Mouse (Mus musculus) granulocyte monocyte progenitor cell, adult 5-6 weeks (primary cell): ENCODE measurements around the gene Fign. TPM values are rescaled to one million over a fixed set of nuclear protein-coding genes. Genes with fewer than 3 reads are reported as not detected.

Experiments
- ATAC-seq: replicated peaks from 2 replicates; pipeline ENCODE4 v1.8.0; 2016; ENCODE audit warnings: mild to moderate bottlenecking, moderate TSS enrichment, inconsistent platforms; ENCODE audit not compliant: poor library complexity, severe bottlenecking
- total RNA-seq, 2 experiments: library from RNA; stranded (forward) in 1 of 2; stranded (reverse) in 1 of 2; fragments of 200-712, 200-1000 nt in 1 of 2; fragments of >200 nt in 1 of 2; fragmentation: Nextera tagmentation in 1 of 2; gene quantifications; 2 replicates each; pipeline ENCODE4 v1.2.3; 2014 to 2017

The Fign gene
- total RNA-seq, 2 experiments from 2014 or later: not detected

DNA sequence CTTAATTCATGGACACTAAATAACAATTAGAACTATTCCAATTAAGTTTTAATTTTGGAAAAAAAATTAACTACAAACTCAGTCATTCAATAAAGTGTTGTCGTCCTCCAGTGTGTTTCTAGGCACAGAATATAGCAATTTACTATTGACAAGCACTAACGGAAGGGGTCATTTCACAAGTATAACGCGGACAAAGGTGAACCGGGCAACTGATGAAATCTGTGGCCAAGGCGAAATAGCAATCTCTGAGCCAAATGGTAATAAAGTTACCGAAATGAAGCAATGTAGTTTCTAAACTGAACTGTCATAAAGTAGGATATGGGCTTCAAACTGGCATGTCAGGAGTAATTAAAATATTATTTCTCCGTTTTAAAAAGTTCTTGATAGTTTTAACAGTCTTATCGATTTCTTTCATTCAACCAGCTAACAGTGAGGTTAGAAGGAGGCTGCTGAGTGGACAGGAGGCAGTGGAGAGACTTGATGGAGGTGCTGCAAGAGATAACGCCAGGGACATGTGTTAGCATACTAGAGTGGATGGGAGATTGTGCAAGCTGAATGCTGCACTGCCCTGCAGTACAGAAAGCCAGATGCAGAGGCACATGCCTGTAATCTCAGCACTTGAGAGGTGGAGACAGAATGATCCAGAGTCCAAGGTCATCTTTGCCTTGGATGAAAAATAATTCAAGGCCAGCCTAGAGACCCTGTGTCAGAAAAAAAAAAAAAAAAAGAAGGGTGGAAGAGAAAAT lies 27.7 kb downstream of the Fign start:
- ATAC-seq: no peak

DNA sequence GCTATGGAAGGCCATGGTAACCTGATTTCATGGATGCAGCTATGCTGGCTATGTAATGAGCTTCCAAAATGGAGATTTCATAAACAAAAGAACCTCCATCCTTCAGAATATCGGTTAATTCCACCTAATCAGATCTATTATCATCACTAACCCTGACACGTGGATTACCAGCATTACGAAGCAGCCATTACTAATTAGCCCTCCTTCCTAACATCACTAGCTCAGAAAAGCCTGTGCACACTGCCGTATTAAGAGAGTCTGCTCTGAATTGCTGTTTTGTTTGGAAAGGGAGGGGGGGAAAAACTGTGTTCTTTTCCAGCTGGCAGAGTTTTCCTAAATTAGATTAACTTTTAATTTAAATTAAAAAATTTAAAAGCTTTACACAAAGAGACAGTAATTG lies 32.3 kb downstream of the Fign start:
- ATAC-seq: no peak

DNA sequence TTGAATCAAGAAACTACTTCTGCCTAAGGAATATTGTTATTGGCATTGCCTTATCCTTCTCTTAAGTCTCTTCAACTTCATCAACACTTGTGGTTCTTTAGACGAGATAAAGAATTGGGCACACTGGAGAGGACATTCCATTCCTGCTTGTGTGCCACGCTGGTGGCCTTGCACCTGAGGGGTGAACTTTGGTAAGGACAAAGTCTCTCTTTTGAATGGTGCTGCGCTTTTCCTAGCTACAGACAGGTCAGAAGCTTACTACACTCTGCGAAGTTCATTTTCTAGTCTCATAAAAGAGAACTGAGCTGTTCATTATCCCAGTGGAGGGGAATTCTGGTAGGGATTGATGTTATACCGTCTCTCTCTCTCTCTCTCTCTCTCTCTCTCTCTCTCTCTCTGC lies 38.4 kb downstream of the Fign start:
- ATAC-seq: no peak

DNA sequence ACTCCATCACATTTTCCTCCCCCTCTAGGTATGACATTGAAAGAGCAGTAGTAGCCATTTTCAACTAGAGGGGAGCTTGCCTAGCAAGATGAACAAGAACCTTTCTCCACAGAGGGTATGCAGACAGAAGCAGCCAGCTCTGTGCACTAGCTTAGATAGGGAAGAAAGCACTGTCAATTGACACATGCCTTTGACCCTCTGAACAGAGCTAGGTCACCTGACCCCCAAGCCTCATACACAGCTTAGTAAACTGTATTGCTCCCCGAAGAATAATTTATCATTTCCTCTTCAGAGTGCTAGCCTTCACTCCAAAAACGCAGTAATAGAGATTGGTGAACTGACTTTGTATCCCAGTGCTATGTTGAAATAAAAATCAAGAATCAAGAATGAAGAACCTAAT lies 49.7 kb downstream of the Fign start:
- no peak for ATAC-seq

DNA sequence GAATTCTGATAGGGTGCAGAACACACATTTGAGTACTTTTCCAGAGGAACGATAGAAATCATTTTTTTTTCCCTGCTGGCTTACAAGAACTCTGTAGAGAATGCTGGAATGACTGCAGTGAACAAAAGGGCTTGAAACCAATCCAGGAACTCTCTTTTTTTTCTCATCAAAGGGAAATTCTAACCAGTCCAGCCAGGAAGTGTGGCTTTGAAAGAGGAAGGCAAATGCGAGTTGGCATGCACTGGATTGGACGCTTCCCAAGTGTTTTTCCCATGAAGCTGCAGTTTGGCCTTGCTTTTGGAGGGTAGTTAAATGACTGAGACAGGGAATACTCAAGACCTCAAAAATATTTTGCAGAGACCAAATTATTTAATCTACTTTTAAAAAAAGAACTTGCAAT lies 54.7 kb downstream of the Fign start:
- ATAC-seq: no peak

DNA sequence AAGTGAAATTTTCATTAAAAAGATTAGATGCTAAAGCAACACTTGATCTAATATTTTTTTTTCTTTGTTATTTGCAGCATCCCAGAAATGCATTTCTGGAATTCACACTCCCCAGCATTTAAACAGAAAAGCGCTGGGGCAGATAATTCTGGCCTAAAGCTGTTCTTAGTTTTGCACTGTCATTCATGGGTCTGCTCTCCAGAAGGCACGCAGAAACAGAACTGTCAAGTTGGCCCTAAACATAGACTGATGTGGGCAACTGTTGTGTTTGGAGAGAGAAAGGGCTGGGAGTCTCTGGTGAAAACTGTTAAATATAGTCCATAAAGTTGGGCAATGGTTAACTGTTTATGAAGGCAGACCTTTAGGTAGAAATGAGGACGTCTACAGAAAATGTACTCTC lies 62.4 kb downstream of the Fign start:
- ATAC-seq: no peak

DNA sequence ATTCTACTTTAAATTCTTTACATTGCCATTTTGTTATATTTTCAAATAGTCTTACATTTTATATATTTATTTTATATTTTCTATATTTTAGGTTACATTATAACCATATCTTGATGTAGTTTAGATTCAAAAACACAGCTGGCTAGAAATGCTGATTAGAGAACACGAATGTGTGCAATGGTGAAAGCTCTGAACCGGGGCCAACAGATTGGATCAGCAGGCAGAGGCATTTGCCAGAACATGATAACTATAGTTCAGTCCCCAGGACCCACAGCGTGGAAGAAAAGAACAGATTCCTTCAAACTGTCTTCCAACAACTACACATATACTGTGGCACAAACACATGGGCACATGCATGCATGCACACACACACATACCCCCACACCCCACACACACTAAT lies 64.0 kb downstream of the Fign start:
- ATAC-seq: no peak

DNA sequence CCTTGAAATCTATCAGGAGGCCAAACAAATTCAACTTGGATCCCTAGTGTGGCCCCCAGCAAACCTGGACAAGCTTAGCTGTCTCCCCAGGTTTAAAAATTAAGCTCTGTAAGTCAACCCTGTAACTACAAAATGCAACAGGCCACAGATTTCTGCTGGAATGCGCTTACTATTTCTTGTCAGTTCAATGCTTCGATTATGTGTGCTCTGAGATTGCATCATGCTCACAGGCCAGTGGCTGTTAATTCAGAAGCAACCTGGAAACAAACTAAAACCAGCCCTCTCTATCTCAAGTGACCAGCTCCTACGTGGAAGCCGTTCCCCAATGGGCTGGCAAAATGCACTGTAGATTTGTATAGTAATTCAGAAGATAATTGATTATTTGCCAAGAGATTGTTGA lies 71.9 kb downstream of the Fign start:
- no peak for ATAC-seq

DNA sequence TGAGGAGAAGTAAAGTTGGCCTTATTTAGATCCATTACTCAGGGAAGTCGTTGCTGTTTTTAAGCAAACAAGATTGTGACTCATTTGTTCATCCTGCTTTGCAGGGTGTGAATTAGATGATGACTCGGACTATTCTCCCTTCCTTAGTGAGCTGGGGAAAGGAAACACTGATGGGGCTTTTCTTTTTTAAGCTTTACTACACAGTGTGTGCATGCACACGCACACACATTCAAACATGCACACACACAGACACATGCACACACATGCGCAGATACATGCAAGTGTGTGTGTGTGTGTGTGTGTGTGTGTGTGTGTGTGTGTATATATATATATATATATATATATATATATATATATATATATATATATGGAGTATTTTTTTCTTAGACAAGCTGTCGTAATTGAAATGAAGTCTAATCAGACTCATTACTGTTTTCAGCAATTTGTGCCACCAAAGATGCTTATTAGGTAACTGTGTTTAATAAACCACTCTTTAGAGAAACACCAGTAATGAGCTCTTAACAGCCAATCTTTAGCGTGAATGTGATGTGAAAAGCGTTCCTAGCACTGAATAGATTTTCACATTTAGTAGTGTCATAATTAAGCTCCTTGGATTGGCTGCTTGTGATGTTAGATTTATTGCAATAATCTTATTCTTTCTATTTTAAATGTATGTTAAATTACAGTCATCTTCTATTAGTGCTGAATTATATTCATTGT lies 103.4 kb downstream of the Fign start:
- no peak for ATAC-seq

DNA sequence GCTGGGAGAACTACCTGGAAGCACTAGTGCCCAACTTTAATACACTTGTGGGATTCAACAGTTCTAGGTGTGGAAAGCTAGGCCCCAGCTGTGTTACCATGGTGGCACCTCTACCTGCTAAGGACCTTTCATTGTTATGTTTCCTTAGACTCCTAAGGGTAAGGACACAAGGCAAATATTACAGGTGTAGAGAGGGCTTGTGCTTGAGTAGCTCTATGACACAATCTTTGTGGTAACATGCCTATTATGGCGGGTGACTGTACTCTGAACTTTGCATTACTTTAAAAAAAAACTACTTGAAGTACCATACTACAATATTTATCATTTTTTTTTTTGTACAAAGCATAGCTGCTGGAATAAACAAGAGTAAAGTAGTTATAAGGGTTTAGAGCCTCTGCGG lies 112.4 kb downstream of the Fign start:
- ATAC-seq: no peak

DNA sequence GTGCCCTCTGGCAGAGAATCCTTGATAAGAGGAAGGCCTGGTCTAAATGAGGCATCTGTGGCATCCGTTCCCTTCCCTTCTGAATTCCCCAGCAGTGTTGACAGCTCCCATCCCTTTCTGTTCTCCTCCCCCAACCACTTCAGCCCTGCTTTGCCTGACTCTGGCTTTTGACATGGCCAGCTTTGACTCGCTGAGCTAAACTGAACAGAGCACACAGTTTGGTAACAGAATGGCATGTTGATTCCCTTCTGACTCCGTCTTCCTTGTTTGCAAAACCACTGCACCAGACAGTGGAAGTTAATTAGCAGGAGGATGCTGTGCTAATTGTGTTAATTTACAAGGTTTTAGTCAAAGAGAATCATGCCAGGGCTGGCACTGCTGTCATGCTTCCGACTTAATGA lies 115.5 kb downstream of the Fign start:
- no peak for ATAC-seq

DNA sequence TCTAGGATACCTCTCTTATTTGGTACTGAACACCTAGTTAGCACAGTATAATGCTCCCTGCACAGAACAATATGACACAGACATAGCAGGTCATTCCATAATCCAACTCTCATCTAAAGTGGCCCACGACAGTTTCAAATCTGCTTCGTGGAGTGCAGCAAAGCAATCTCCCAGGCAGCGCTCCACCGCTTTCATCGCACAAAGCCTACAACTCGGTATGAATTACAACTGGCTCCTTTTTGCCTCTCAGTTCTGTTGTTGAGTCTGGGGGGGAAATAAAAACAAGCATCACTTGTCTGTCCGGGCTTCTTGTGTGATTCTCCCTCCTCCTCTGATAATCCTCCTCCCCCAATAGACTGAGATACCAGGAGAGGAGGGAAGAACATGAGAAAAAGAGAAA lies 116.4 kb downstream of the Fign start:
- ATAC-seq: no peak

DNA sequence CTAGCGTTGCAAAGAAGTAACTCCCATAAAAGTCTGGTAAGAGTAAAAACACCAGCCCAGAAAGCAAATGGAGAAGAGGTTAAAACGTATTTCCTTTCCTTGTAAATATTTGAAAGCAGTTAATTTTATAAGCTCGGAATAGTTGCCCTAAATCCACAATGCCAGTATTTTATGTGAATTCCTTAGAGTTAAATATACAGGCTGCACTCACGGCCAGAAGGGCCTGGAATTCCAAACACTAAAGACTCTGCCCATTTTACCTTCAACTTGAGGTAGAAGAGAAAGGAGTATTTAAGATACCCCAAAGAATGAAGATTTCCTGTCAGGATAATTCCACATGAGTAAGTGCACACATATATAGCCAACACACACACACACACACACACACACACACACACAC lies 128.2 kb downstream of the Fign start:
- no peak for ATAC-seq

DNA sequence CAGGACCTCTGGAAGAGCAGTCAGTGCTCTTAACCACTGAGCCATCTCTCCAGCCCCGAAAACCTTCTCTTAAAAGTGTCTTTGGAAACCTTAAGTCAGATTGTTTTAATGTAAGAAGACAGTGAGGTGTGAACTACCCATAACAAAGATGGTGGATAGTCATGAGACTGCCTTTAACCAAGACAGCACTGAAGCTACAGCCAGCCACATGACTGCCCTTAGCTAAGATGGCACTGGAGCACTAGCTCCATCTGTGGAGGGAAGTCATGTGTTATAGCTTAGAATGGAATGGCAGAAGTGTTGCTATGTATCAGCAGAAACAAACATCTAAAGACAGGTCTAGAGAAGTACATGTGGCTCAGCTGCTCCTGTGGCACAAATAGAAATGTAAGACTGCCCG lies 166.8 kb downstream of the Fign start:
- ATAC-seq: no peak

DNA sequence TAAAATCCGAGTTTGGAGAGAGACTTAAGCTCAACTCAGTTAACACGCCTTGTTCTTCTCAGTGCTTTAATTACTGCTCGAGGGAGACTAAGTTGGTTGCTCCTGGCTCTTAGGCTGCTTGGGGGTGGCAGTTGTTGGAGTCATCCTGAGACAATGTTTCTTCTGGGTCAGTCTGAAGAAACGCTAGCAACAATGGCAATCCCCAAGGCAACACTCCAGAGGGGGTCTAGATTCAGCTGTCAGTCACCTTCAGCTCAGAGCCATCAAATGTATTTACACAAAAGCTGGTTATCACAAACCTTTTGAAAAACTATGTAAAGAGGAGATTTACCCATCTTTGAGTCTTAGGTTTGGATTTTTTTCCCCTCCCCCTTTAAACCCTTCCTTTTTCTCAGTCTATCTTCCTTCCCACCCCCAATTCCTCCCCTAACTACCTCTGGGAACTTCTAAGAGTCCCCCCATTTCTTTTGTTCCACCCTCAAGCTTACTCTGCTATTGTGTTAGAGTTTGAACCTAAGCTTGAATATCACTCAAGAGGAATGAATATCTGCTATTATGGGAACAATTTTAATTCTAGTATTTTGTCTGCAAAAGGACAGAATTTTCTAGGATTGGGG lies 171.2 kb downstream of the Fign start:
- ATAC-seq: no peak

DNA sequence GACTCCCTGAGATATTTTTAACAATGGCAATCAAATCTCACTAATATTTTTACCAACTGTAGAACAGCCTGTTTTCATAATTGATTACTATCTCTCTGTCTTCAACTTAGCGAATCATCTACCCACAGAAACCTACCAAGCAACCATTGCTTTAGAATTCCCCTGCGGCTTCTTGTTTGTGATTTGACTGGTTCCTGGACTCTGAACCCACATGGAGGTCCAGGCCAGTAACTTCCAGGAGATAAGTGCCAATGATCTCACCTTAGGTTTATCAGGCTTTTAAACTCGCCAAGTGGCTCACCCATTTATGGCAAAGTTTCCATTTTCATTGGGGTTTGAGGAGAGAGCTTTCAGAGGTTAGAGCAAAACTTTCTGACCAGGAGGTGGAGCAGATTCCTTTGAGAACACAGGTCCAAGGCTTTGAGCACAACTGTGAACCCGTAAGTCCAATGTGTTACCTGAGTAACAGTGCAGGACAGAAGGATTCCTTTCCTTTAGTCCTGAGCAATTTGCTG lies 172.1 kb downstream of the Fign start:
- ATAC-seq: no peak
